Mouse (Mus musculus): ENCODE results near the gene Pip4k2a.
A peak's percentile ranks its signal among the peaks of the same experiment; 100 is the strongest.

Pip4k2a gene

DNA sequence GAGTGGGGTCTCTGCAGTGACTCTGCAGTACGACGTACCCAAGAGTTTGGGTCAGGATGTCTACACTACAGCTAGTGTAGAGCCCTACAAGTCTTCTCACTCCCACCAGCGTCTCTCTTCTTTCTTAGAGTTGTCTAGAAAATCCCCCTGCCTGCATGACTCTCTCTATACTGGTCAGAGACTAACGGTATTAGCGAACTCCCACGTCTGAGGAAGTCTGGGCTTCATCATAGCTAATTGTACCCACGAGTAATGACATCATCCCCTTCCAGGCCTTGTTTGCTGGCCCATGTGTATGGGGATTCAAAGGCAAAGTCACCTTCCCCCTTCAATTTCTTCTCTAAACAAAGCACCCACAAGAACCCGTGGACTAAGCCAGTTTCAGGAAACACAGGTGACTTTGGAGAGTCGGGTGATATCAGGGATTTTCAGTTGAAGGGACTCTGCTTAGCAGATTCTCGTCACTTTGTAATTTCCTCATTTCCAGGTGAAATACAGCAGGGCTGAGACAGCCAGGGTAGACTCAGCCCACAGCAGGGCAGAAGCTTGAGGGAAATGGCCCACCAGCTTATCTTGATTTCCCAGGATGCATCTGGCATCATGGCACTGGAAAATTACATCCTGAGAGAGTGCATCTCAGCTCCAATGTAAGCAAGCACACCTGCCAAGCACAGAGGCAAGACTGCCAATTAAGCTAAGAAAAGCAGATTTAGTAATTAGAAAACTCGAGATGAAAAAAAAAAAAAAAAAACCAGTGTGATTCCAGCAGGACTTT is 107.5 kb downstream of the Pip4k2a start:
- no peak for DNase-seq

DNA sequence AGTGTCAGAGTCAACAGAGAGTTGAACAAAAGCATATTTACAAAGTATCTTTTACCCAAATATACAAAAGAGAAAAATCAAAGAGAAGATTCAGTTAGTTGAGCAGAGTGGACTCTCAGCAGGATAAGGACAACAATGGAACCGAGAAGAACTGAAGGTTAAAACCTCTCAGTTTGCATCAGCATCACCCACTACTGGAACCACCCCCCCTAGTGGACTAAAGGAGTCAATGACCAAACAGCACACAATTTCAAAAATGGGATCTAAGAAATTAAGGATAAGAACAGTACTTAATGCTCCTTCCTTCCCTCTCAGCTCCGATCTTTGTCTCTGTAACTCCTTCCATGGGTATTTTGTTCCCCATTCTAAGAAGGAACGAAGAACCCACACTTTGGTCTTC is 113.6 kb downstream of the Pip4k2a start:
- no peak for DNase-seq

DNA sequence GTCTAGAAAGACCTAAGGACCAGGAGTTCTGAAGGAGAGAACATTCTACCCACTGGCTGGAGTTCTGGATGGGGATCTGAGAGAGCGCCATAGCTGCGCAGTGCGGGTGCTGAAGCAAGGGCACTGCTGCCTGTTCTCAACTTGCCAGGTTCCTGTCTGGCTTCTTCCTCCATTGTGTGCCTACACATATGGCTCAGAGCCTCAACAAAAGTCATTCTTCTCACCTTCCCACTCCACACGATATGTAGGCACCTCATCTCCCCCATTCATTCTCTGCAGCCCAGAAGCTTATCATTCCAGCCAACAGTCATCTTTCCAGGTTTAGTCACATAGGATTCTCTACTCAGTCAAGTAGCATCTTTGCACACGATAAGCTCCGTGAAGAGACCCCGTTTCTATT is 123.3 kb downstream of the Pip4k2a start:
- DNase-seq: no peak

- DNase-seq: no peak
These were observed 123.9 kb downstream of the Pip4k2a start for GRCm38 (mm10) chr2:18874063-18874462.

GRCm38 (mm10) chr2:18873440-18873839 is 124.5 kb downstream of the Pip4k2a start:
- DNase-seq: no peak

GRCm38 (mm10) chr2:18872797-18873196 is 125.1 kb downstream of the Pip4k2a start:
- peak; percentile 85 for DNase-seq

GRCm38 (mm10) chr2:18871087-18871486 is 126.8 kb downstream of the Pip4k2a start:
- DNase-seq: peak; percentile 77

DNA sequence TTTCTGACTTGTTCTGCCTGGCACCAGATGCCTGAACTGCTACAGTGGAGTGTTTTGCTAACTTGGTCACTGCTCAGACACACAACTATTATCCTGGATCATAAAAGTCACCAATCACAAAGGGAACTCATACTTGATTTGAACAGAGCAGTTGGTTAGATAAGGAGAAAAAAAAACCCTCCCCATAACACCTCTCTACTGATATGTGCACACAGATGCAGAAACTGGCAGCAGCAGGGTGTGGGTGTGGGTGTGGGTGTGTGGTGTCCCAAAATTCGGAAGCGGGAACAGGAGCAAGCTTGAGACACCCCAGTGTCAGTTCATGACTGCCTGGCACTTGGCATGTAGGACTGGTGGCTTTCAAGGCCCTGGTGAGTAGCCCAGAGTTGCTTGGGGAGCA is 130.9 kb downstream of the Pip4k2a start:
- peak; percentile 66 for DNase-seq

- no peak for DNase-seq
These were observed 133.2 kb downstream of the Pip4k2a start for GRCm38 (mm10) chr2:18864719-18865118.

DNA sequence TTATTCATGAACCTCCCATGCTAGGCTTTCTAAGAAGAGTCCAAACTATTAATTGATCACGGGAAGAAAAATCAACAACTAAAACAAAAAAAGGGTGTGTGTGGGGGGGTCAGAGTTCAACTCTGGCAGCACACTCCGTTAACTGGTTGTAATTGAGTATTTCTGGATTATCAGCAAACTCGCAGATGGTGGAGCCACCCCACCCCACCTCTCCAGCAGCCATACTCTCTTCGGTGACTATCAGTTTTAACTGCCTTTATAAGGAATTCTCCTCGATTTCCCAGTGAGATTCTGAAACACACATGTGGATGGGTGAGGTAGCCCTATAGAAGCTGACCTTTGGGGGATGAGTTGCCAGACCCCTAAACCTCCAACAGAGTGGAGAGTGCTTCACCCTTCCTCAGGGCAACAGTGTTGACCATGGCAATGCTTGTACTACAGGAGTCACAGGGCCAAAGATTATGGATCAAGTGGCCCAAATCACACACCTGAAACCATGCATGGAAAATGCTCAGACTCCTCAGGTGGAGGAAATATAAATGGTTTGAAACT is 136.2 kb downstream of the Pip4k2a start:
- peak; percentile 77 for DNase-seq

GRCm38 (mm10) chr2:18860686-18861085 is 137.2 kb downstream of the Pip4k2a start:
- DNase-seq: no peak

GRCm38 (mm10) chr2:18857952-18858351 is 140.0 kb downstream of the Pip4k2a start:
- no peak for DNase-seq

GRCm38 (mm10) chr2:18856461-18856860 is 141.5 kb downstream of the Pip4k2a start:
- DNase-seq: no peak

- no peak for DNase-seq
These were observed 142.7 kb downstream of the Pip4k2a start for GRCm38 (mm10) chr2:18855246-18855645.

GRCm38 (mm10) chr2:18853345-18853744 is 144.6 kb downstream of the Pip4k2a start:
- no peak for DNase-seq

DNA sequence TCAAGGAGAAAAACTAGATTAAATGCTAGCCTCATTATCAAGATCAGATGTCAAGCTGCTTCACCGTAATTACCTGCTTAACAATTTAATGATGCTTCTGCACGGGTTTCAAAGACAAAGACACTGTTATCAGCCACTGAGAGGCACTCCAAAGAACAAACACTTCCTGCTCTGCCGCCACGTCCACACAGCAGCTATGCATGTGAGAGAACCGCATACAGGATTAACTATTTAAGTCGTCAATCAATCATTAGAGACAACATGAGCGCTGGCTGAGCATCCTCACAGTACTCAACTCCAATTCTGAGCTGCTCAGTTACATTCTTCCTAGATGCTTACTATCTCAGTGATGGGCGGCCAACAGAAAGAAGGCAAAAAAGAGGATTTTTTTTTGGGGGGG is 147.3 kb downstream of the Pip4k2a start:
- DNase-seq: no peak

DNA sequence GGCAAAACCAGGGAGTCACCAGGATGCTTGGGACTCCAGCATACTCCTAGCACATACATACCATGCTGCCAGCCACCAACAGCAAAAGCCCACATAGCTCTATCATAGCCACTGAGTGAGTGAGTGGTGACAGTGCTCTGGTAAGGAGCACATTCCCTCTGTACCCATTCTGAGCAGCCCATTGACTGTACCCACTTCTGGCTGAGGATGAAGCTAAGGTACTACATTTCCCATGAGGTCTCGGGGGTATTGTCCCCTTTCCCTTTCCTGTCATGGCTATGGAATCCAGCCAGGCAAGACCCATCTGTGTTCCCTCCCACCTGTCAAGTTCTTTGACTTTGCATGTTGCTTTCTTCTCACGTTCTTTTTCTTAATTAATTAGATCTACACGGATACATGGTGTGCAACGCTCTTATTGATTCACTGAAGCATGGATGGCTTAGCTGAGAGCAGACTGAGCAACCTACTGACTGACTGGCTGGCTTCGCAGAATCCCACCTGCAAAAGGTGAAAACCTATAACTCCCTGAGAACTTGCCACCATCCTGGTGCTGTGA is 149.8 kb downstream of the Pip4k2a start:
- no peak for DNase-seq

GRCm38 (mm10) chr2:18842527-18842926 is 155.4 kb downstream of the Pip4k2a start:
- DNase-seq: no peak

GRCm38 (mm10) chr2:18841051-18841450 is 156.9 kb downstream of the Pip4k2a start:
- no peak for DNase-seq

DNA sequence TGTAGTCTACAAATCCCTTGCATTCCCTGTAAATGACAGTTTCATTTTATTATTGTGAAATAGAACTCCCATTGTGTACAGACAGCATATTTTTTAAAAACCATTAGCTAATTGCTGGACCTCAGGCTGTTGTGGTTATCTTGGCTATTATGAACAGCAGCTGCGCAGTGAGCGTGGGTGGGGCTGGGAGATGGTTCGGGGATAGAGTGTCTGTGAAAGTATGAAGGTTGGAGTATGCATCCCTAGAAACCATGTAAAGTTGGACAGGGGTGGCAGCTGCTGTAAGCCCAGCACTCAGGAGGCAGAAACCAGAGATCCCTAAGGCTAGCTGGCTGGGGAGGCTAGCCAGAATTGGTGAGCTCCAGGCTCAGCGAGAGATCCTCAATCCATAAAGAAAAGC is 158.4 kb downstream of the Pip4k2a start:
- no peak for DNase-seq

- DNase-seq: no peak
These were observed 162.5 kb downstream of the Pip4k2a start for GRCm38 (mm10) chr2:18835266-18835908.

DNA sequence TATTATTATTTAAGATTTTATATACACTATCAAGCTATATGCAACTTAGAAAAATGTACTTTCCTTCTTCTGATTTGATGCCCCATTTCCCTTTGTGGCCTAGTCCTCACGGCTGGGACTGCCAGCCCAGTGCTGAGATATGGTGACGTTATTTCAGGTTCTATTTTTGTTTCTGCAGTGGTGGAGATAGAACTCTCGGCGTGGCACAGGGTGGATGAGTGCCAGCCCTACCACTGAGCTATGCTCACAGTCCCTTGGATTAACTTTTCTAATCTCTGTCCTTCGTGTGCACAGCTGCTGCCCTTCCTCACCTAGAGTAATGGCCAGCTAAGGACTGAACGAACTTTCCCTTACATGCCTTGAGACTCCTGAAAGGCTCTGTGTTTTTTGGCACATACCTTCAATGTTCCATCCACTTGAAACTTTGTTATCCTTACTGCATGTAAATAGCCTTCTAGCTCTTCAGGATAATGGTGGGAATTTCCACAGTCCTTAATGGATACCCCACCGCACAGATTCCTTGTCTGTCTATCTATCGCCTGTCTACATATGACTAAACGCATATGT is 164.8 kb downstream of the Pip4k2a start:
- DNase-seq: no peak

GRCm38 (mm10) chr2:18831031-18831774 is 166.7 kb downstream of the Pip4k2a start:
- no peak for DNase-seq

All from liver (tissue).